Mouse (Mus musculus) c-Kit-positive CD71-negative TER-119-negative erythroid progenitor cells, embryonic 14.5 days (primary cell): ENCODE measurements around the gene Rngtt.
"Not testable (repeated sequence)": the region's sequence is repeated elsewhere in the genome, so short reads cannot be mapped to it uniquely, and the experiment has no call there.

Experiments
- DNase-seq: peaks from one replicate; pipeline ENCODE4 v3.0.0-alpha.2; 2013; ENCODE audit warnings: low read depth

Rngtt gene

GRCm38 (mm10) chr4:33310840-33311437, 828 bp downstream of the Rngtt start:
- DNase-seq = no peak

DNA sequence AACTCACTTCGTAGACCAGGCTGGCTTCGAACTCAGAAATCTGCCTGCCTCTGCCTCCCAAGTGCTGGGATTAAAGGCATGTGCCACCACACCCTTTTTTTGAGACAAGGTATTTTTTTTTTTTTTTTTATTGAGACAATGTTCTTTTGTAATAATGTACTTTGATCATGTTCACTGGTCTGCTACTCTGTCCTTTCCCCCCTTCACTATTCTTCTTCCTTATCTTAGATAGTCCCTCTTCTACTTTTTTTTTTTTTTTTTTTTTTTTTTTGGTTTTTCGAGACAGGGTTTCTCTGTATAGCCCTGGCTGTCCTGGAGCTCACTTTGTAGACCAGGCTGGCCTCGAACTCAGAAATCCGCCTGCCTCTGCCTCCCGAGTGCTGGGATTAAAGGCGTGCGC, 4.0 kb downstream of the Rngtt start:
- not testable (repeated sequence) for DNase-seq

DNA sequence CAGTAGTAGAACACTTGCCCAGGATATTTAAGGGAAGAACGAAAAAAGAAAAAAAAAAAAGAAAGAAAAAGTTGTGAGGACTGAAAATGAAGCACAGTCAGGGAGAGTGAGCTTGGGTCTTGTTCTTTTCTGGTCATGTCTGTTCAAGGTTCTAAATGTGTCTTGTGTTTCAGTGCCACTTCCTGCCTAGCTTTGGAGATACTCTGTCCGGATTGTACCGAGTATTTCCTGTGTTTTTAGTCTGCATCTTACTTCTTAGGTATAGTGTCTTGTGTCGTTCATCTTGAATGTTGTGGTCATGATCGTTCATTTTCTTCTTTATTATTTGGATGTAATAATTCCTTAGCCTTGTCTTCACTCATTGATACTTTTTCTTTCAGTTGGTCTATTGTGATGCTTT, 5.7 kb downstream of the Rngtt start:
- no peak for DNase-seq

DNA sequence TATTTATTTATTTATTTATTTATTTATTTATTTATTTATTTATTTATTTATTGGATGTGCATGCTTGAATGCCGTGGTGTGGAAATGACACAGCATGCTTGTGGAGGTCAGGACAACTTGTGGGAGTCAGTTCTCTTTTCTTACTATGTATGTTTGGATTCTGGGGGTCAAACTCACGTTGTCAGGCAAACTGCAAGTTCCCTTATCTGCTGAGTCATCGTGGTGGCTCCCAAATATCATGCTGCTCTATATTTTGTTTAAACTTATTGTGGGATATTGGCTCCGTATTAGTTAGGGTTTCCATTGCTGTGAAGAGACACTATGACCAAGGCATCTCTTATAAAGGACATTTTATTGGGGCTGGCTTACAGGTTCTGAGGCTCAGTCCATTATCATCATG, 21.0 kb downstream of the Rngtt start:
- no peak for DNase-seq

DNA sequence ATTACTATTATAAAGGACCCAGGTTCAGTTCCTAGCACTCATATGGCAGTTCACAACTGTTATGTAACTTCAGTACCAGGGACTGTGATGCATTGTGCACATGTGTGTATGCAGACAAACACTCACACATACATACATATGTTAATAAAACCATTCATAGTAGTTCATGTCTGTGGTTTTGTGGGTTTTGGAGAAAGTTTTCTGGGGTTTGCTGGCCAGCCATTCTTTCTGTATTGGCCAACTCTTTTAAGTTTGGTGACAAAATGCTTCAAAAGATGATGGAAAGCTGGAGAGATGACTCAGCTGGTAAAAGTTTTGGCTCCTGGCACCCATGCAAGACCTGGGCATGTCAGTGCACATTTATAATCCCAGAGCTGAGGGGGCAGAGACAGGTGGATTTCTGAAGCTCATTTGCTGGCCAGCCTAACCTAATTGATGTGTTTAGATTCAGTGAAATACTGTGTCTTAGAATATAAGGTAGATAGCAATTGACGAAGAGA, 22.9 kb downstream of the Rngtt start:
- DNase-seq = no peak

DNA sequence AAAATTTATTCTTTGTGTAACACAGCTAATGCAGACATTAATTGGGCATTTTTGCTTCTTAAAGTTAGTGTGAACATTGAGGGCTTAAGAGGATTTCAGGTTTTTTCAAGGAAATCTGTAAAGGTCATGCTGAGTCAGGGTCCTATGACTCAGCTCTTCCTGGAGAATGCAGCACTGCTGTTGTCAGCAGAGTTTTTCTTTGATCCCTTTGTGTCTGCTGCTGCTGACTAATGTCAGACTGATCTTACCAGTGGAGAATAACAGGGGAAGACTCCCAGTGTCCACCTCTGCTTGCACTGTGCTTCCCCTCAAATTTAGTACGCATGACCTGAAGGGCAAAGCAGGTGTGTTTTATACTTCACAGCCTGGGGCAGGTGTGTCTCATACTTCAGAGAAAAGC, 27.9 kb downstream of the Rngtt start:
- DNase-seq = no peak

DNA sequence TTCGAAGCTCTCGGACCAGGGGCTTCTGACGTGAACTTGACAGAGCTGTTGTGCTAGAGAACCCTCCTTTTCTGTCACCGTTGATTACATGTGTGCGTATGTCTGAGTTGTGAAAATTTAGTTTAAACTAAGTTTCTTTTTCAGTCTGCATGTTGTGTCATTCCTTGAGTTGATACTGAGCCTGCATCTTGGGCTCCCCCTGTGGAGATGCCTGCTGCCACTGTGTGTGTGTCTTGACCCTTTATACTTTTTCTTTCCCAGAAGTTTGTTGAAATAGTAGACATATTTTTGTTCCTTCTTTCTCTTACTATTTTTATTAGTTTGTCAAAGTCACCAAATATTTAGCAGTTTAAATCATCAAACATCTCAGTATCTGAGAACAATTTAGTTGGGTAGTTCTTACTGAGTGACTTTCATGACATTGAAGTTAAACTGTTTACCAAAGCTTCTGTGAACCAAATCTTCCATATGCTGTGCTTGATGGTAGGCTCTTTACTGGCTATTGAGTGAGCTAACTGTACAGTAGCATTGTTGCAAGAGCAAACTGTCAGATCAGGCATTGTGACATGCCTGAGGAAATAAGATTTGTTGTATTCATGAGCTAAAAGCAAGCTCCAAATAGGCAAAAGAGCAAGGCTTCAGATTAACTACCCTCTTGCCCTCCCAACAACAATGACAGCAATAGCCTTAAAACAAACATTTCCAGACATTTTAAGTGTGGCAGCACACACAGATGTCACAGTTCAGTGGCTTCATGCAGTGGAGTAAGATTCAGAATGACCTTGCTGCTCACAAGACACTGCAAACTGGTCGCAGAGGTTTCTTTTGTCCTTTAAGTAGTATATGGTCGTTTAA, 33.0 kb downstream of the Rngtt start:
- DNase-seq = no peak

GRCm38 (mm10) chr4:33343732-33344057, 33.6 kb downstream of the Rngtt start:
- no peak for DNase-seq

DNA sequence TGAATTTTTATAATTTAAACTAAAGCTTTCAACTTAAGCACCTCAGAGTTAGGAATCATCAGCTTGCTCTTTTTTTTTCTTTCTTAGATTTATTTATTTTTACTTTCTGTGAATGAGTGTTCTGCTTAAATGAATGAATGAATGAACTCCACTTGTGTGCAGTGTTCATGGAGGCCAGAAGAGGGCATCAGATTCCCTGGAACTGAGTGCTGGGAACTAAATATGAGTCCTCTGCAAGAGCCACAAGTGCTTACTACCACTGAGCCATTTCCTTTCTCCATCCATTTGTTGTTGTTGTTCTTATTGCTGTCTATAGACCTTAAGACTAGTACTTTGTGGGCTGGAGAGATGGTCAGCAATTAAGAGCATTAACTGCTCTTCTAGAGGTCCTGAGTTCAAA, 53.3 kb downstream of the Rngtt start:
- DNase-seq = no peak

GRCm38 (mm10) chr4:33374916-33375315, 64.8 kb downstream of the Rngtt start:
- no peak for DNase-seq

- DNase-seq = no peak
Measured at GRCm38 (mm10) chr4:33377642-33378041, 67.5 kb downstream of the Rngtt start.

DNA sequence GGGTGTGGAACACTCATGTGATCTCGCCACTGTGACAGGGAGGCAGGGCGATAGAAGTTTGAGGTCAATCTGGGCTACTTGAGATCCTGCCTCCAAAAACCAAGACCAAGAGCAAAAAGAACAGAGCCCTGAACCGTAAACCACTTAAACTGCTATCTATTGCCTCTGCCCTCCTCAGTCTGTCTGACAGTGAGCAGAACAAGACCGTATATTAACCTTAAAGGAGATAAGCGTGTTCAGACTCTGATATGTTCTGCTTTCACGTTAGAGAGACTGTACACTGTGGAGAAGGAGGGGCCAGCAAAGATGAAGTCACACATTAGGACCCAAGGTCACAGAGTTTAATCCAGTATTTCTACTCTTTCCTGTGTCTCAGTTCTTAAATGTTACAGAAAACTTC, 68.8 kb downstream of the Rngtt start:
- DNase-seq = no peak

DNA sequence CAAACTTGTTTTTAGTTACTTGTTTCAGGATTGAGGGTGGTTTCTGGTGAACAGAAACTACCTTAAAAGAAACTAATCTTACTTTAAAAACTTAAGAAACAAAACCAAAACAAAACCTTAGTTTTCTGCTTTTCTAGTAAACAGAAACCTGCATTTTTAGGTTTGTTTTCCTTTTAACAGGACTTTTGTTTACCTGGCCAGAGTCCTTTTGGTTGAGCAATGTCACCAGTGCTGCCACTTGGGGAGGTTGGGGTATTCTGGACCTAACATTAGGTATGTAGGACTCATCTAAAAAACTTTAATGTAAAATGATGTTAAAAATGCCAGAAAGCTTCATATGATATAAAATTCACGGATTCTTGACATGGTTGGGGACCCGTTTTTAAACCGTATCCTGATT, 78.8 kb downstream of the Rngtt start:
- DNase-seq = no peak

DNA sequence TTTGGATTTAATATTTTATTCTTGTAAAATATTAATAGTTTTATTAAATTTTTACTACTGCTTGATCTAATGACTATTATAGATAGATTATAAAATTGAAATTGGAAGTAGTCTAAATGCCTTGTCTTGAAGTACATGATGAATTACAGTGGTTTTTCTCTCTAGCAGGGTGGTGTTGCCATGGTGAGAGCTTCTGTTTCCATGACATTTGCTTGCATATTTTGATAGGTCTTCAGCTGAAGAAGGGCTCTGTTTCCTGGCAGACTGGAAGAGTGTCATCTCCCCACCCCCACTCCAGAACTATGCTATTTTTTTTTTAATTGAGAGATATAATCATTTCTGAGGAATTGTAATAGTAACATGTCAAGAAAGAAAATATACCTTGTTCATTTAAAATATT, 80.5 kb downstream of the Rngtt start:
- no peak for DNase-seq

DNA sequence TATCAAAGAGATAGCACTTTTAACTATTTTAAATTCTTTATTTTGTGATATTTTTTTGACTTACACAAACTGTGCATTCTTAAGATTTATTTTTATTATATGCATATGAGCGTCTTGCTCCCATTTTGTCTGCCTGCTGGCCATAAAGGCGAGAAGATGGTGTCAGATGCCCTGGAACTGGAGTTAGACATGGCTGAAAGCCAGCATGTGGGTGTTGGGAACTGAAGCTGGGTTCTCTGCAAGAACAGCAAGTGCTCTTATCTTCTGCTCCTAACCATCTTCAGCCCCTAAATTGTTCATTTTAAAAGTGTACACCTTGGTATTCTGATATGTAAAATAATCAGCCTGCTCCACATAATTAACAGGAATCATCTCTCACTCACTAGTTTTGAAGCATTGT, 83.3 kb downstream of the Rngtt start:
- no peak for DNase-seq

DNA sequence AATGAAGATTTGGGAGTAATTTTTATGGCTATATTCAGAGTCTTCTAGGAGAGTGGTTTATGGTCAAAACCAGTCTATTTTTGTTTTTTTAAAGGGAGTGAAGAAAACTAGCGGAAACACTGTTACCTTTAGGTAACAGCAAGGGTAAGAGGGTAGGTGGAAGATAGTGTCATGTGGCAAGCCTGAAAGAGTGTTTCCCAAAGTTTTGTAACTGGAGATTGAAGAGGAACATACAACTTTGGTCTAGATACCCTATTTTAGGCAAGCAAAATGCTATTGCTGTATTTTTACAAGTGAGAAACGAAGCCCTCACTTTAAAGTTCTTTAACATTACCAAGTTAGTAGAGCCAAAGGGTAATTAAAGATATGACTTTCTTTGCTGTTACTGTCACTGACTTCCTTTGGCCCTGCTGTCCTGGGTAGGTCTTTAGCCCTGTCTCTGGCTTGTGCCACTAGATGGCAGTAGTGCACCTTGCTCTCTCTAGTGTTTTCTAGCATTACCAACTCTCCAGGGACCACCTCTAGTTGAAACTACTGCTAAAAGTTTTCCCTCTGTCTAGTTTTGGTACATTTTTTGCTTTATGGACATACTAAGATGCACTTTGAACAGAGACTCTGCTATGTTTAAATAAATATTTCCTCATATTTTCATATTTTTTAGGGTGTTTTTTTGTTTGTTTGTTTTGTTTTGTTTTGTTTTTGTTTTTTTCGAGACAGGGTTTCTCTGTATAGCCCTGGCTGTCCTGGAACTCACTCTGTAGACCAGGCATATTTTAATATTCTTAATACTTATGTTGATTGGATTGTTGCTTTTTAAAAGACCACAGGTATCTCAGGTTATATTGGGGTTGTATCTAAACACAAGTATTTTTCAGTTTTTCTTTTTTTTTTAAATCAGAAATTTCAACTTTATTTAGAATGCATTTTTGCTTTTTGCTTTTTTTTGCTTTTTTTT, 86.4 kb downstream of the Rngtt start:
- peak; percentile 81 for DNase-seq

- no peak for DNase-seq
Measured at GRCm38 (mm10) chr4:33405723-33406293, 95.7 kb downstream of the Rngtt start.

DNA sequence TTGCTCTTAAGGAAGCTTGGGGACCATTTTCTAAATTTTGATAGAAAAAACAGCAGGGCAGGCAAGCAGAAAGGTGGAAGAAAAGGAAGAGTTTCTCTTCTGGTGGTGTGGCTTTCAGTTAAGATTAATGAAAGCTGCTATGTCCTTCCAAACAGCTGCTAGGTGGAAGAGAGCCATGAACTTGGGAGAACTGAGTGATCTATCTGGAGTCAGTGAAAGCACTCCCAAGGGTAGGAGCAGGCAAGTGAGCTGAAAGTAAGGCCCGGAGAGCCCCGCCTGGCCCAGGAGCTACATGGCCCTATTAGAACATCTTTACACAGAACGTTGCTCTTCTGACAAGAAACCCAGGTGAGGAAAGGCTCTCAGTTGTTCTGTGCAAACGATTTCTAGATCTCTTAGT, 103.7 kb downstream of the Rngtt start:
- no peak for DNase-seq

GRCm38 (mm10) chr4:33414781-33415180, 104.7 kb downstream of the Rngtt start:
- DNase-seq = no peak

DNA sequence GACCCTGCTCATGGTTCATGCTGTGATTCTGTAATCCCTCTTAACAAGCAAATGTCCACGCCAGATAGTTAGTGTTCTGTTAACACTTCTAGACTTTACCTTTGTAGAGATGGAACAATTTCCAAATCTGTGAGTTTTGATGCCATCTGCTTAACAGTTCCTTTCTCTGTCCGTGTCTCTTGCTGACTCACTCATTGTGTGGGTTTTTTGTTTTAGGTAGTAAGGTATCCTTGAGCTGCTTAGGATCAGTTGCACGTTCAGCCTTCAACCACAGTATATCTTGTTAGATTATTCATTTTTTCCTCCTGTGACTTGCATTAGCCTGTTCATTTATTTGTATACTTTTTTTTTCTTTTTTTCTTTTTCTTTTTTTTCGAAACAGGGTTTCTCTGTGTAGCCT, 107.3 kb downstream of the Rngtt start:
- DNase-seq = no peak

DNA sequence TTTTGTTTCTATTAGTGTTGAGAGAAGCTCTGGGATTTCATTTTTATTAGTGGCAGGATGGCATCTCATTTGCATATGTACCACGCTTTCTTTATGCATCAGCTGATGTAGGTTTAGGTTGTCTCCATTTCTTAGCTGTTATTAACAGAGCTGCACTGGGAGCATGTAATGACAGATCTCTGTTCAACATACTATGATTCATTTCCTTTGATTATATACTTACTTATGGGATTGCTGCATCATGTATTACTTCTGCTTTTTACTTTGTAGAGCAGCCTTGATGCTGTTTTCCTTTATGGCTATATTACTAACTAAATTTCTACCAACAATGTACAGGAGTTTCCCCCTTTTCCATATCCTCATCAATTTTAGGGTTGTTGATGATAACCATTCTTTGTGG, 109.5 kb downstream of the Rngtt start:
- no peak for DNase-seq

- no peak for DNase-seq
Measured at GRCm38 (mm10) chr4:33428856-33429255, 118.7 kb downstream of the Rngtt start.
